Mouse (Mus musculus) lung, adult 2 months (tissue): ENCODE results near the gene Ppp3ca.

Experiments used
- CTCF ChIP-seq: fragments of 200-500 bp; IDR thresholded peaks from 2 replicates; pipeline ENCODE4 v1.5.1; 2011; ENCODE audit warnings: mild to moderate bottlenecking, low read length, control low read depth; ENCODE audit not compliant: insufficient read depth
- POLR2A ChIP-seq: fragments of 200-500 bp; IDR thresholded peaks from 2 replicates; pipeline ENCODE4 v1.6.1; 2011; ENCODE audit warnings: low read depth, mild to moderate bottlenecking, control low read depth, low read length, borderline replicate concordance; ENCODE audit errors: extremely low read depth

DNA sequence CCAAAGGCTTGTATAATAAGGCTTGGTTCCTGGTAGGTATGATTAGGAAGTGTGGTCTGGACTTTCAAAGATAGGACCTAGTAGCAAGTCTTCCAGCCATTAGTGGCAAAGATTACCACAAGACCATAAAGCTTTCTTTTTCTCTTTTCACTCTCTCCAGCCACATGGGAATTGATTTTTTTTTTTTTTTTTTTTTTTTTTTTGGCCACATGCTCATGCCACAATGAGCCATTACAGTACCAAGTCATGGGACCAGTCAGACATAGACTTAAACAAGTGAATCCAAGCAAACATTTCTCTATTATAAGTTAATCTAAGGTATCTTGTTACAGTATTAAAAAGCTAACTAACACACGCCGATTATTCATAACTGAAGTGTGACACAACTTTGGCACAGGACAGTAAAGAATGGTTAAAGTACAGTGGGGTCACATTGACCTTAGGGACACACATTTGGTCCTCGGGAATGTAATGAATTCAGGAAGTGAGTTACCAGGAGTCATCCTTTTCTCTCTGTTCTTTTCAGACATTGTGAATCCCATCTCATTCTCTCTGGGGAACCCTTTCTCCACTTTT lies 13.4 kb upstream of the Ppp3ca start:
- TF ChIP-seq POLR2A: no peak
- TF ChIP-seq CTCF: no peak
